Mouse (Mus musculus) megakaryocyte, embryonic 14.5 days (primary cell): ENCODE measurements around the gene Cope. TPM values are rescaled to one million over a fixed set of nuclear protein-coding genes. Genes with fewer than 3 reads are reported as not detected.
A peak's percentile ranks its signal among the peaks of the same experiment; 100 is the strongest.

Source experiments
- H3K27me3 ChIP-seq: replicated peaks from 2 replicates; pipeline ENCODE3; 2012; ENCODE audit warnings: inconsistent platforms
- H3K36me3 ChIP-seq: replicated peaks from 2 replicates; pipeline ENCODE3; 2012; ENCODE audit warnings: low read length, inconsistent platforms, mixed read lengths
- H3K4me1 ChIP-seq: 2 replicates; pipeline ENCODE4 v1.6.1; 2012; ENCODE audit warnings: inconsistent platforms
- H3K4me3 ChIP-seq: replicated peaks from 2 replicates; pipeline ENCODE3; 2012; ENCODE audit warnings: moderate library complexity, mild to moderate bottlenecking, inconsistent platforms
- H3K9me3 ChIP-seq: 2 replicates; pipeline ENCODE4 v1.6.1; 2012; ENCODE audit warnings: inconsistent platforms
- FLI1 ChIP-seq: IDR thresholded peaks from 2 replicates; pipeline ENCODE4 v1.6.1; 2012; ENCODE audit warnings: low read length, inconsistent platforms, mixed read lengths
- GATA1 ChIP-seq: IDR thresholded peaks from 3 replicates; pipeline ENCODE4 v1.6.1; 2012; ENCODE audit warnings: mixed read lengths, low read length, inconsistent platforms, borderline replicate concordance
- polyA plus RNA-seq: library from polyadenylated mRNA; stranded (reverse); fragments of >175 nt; gene quantifications from 2 replicates; pipeline ENCODE4 v1.2.3, GENCODE M21; 2012; ENCODE audit warnings: low replicate concordance; ENCODE audit not compliant: insufficient read depth

Cope gene
- polyA plus RNA-seq, 1 experiment, result 566 TPM

- Histone ChIP-seq H3K36me3 (peaks cover 70% of the 10 kb centered on the region), H3K9me3 (no peaks in the 10 kb centered on the region), H3K27me3 (no peaks in the 10 kb centered on the region), H3K4me1 (peaks cover 52% of the 10 kb centered on the region), H3K4me3 (peak overlapping the region; percentile 79)
- no peak for TF ChIP-seq FLI1
- no peak for TF ChIP-seq GATA1
These were observed 1.4 kb upstream of the Cope start for GRCm38 (mm10) chr8:70300881-70301280.

GRCm38 (mm10) chr8:70302901-70303300, 583 bp downstream of the Cope start:
- H3K4me1 ChIP-seq, result peaks cover 57% of the 10 kb centered on the region
- TF ChIP-seq FLI1 (no peak), GATA1 (no peak)
- H3K9me3 ChIP-seq, result no peaks in the 10 kb centered on the region
- H3K27me3 ChIP-seq, result no peaks in the 10 kb centered on the region
- H3K4me3 ChIP-seq, result peak overlapping the region; percentile 99
- peaks cover 70% of the 10 kb centered on the region for H3K36me3 ChIP-seq

GRCm38 (mm10) chr8:70309311-70309710, 7.0 kb downstream of the Cope start:
- no peak overlapping the region for H3K4me3 ChIP-seq
- H3K9me3 ChIP-seq, result no peaks in the 10 kb centered on the region
- peaks cover 35% of the 10 kb centered on the region for H3K4me1 ChIP-seq
- peaks cover 95% of the 10 kb centered on the region for H3K36me3 ChIP-seq
- TF ChIP-seq GATA1, result no peak
- TF ChIP-seq FLI1, result no peak
- no peaks in the 10 kb centered on the region for H3K27me3 ChIP-seq

GRCm38 (mm10) chr8:70313399-70313798, 11.1 kb downstream of the Cope start:
- peaks cover 36% of the 10 kb centered on the region for H3K27me3 ChIP-seq
- peaks cover 54% of the 10 kb centered on the region for H3K36me3 ChIP-seq
- TF ChIP-seq FLI1, result no peak
- TF ChIP-seq GATA1, result no peak
- H3K4me1 ChIP-seq, result peaks cover 33% of the 10 kb centered on the region
- H3K4me3 ChIP-seq, result no peak overlapping the region
- no peaks in the 10 kb centered on the region for H3K9me3 ChIP-seq

- peaks cover 32% of the 10 kb centered on the region for H3K4me1 ChIP-seq
- no peak for TF ChIP-seq FLI1
- no peak for TF ChIP-seq GATA1
- H3K4me3 ChIP-seq, result peak within 1 kb of the TSS; percentile 92
- no peaks in the 10 kb centered on the region for H3K9me3 ChIP-seq
- peaks cover 54% of the 10 kb centered on the region for H3K27me3 ChIP-seq
- H3K36me3 ChIP-seq, result peaks cover 32% of the 10 kb centered on the region
These were observed 13.5 kb downstream of the Cope start, which contains the start of gene Cers1 for GRCm38 (mm10) chr8:70315624-70316510. Cers1 (plus strand) TSS chr8:70315775.

GRCm38 (mm10) chr8:70316511-70317504, 14.5 kb downstream of the Cope start:
- Histone ChIP-seq H3K36me3 (peaks cover 23% of the 10 kb centered on the region), H3K27me3 (peaks cover 60% of the 10 kb centered on the region), H3K9me3 (no peaks in the 10 kb centered on the region), H3K4me1 (peaks cover 35% of the 10 kb centered on the region), H3K4me3 (peak overlapping the region; percentile 92)
- no peak for TF ChIP-seq GATA1
- TF ChIP-seq FLI1, result no peak

GRCm38 (mm10) chr8:70317872-70318271, 15.6 kb downstream of the Cope start:
- Histone ChIP-seq H3K4me3 (no peak overlapping the region), H3K9me3 (no peaks in the 10 kb centered on the region), H3K4me1 (peaks cover 38% of the 10 kb centered on the region), H3K36me3 (peaks cover 13% of the 10 kb centered on the region), H3K27me3 (peaks cover 70% of the 10 kb centered on the region)
- TF ChIP-seq GATA1 (no peak), FLI1 (no peak)

- H3K36me3 ChIP-seq, result no peaks in the 10 kb centered on the region
- TF ChIP-seq GATA1 (no peak), FLI1 (no peak)
- H3K9me3 ChIP-seq, result no peaks in the 10 kb centered on the region
- peaks cover 42% of the 10 kb centered on the region for H3K4me1 ChIP-seq
- H3K27me3 ChIP-seq, result peaks cover 36% of the 10 kb centered on the region
- H3K4me3 ChIP-seq, result no peak overlapping the region
These were observed 21.4 kb downstream of the Cope start for GRCm38 (mm10) chr8:70323716-70324115.

- Histone ChIP-seq H3K36me3 (peaks cover 31% of the 10 kb centered on the region), H3K4me3 (peak overlapping the region; percentile 56), H3K9me3 (peaks cover 8% of the 10 kb centered on the region; the same call in 1 of the 2 replicates), H3K27me3 (peaks cover 7% of the 10 kb centered on the region), H3K4me1 (peaks cover 55% of the 10 kb centered on the region)
- TF ChIP-seq GATA1 (peak; percentile 34; the same call in 1 of the 3 replicates), FLI1 (no peak)
These were observed 25.2 kb downstream of the Cope start for GRCm38 (mm10) chr8:70327512-70327911.
